Comparison of ENCODE assay signal across 8 mouse cellular contexts in the genomic region with DNA sequence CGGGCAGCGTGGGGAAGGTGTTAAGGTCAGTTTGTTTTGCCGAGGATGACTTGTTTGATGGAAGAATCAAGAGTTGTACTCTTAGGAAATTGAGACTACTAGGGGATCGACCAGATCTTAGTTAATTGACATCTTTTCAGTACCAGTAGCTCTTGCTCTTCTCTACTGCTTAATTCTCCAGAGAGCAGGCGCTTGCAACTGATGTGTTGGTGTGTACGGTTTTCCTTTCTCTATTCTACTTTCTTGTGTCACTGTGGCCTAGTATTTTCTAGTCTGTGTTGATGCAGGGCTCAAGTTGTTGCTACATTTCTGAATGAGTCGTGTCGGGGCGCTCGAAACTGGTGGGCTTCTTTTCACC. TPM values are rescaled to one million over a fixed set of nuclear protein-coding genes. Genes with fewer than 3 reads are reported as not detected.
DNase-seq lines count a peak whose midpoint lies in the region; ATAC-seq and TF ChIP-seq lines count a peak whose summit lies in the region.

No protein-coding gene starts in this region.

- no peaks in the 10 kb centered on the region for H3K27me3 ChIP-seq in embryonic facial prominence, embryonic 12.5 days
- H3K27me3 ChIP-seq in intestine, embryonic 14.5 days (replicated peaks; ENCODE audit: control insufficient read depth, insufficient read depth, low read length): no peaks in the 10 kb centered on the region
- H3K27me3 ChIP-seq in neural tube, embryonic 12.5 days (replicated peaks): no peaks in the 10 kb centered on the region

- DNase-seq in layer of hippocampus, adult 2 months (ENCODE audit: low spot score in 2 of 2): no peak
- no peak for DNase-seq in layer of hippocampus, adult 18-20 months (ENCODE audit: low spot score in 2 of 2)
- DNase-seq in intestine, embryonic 14.5 days (ENCODE audit: low spot score): no peak
- DNase-seq in adrenal gland, adult 8-10 months: no peak
- DNase-seq in left cerebral cortex, postnatal 36 days (ENCODE audit: low spot score in 2 of 2): no peak
- no peak for DNase-seq in urinary bladder, adult 2 months (ENCODE audit: low spot score)

- ATAC-seq in embryonic facial prominence, embryonic 12.5 days (ENCODE audit: insufficient number of reproducible peaks, insufficient read depth, low FRiP score, low TSS enrichment): no peak
- ATAC-seq in intestine, embryonic 14.5 days (replicated peaks; ENCODE audit: low FRiP score, low TSS enrichment, low read depth): no peak
- ATAC-seq in neural tube, embryonic 12.5 days (ENCODE audit: low FRiP score, low read depth): no peak

- intact Hi-C loops in left cerebral cortex, postnatal 36 days (cut with DNase I): loop anchor here (10.0 kb wide), 1 partner anchor 84 kb away; no protein-coding TSS in a partner anchor

- H3K36me3 ChIP-seq in embryonic facial prominence, embryonic 12.5 days: no peaks in the 10 kb centered on the region
- no peaks in the 10 kb centered on the region for H3K36me3 ChIP-seq in intestine, embryonic 14.5 days (ENCODE audit: control insufficient read depth, insufficient read depth, low read length)
- no peaks in the 10 kb centered on the region for H3K36me3 ChIP-seq in neural tube, embryonic 12.5 days

- H3K4me2 ChIP-seq in embryonic facial prominence, embryonic 12.5 days (replicated peaks): peak overlapping the region; percentile 72
- H3K4me2 ChIP-seq in intestine, embryonic 14.5 days (ENCODE audit: low read length): peak overlapping the region; percentile 83
- peak overlapping the region; percentile 78 for H3K4me2 ChIP-seq in neural tube, embryonic 12.5 days (replicated peaks)

- H3K4me3 ChIP-seq in layer of hippocampus, adult 2 months: peak overlapping the region; percentile 88
- peak overlapping the region; percentile 96 for H3K4me3 ChIP-seq in embryonic facial prominence, embryonic 12.5 days
- H3K4me3 ChIP-seq in intestine, embryonic 14.5 days (ENCODE audit: low read depth, low read length): peak overlapping the region; percentile 100
- H3K4me3 ChIP-seq in neural tube, embryonic 12.5 days: peak overlapping the region; percentile 83

- WGBS in embryonic facial prominence, embryonic 12.5 days: 6% methylated on average over 10 of the region's 10 CpGs
- WGBS in intestine, embryonic 14.5 days: 8% methylated on average over 10 of the region's 10 CpGs
- WGBS in neural tube, embryonic 12.5 days: 4% methylated on average over 10 of the region's 10 CpGs

- H3K27ac ChIP-seq in layer of hippocampus, adult 2 months: peak overlapping the region; percentile 99
- H3K27ac ChIP-seq in embryonic facial prominence, embryonic 12.5 days: peak overlapping the region; percentile 97; the same call in 1 of the 2 replicates
- H3K27ac ChIP-seq in intestine, embryonic 14.5 days (ENCODE audit: low read depth): peak overlapping the region; percentile 98; the same call in 1 of the 2 replicates
- H3K27ac ChIP-seq in neural tube, embryonic 12.5 days: no peak overlapping the region

- H3K4me1 ChIP-seq in embryonic facial prominence, embryonic 12.5 days: peaks cover 12% of the 10 kb centered on the region; the same call in 1 of the 2 replicates
- peaks cover 8% of the 10 kb centered on the region; the same call in 1 of the 2 replicates for H3K4me1 ChIP-seq in intestine, embryonic 14.5 days (replicated peaks; ENCODE audit: control insufficient read depth, insufficient read depth, low read length)
- peaks cover 15% of the 10 kb centered on the region; the same call in 1 of the 2 replicates for H3K4me1 ChIP-seq in neural tube, embryonic 12.5 days

- no peak for TF ChIP-seq CTCF in layer of hippocampus, adult 2 months (conservative IDR thresholded peaks at IDR 0.05)

- peak overlapping the region; percentile 91 for H3K9ac ChIP-seq in embryonic facial prominence, embryonic 12.5 days
- peak overlapping the region; percentile 94 for H3K9ac ChIP-seq in intestine, embryonic 14.5 days (ENCODE audit: low read length)
- peak overlapping the region; percentile 97 for H3K9ac ChIP-seq in neural tube, embryonic 12.5 days

- H3K9me3 ChIP-seq in embryonic facial prominence, embryonic 12.5 days: no peaks in the 10 kb centered on the region
- H3K9me3 ChIP-seq in intestine, embryonic 14.5 days (ENCODE audit: control insufficient read depth, low read length): no peaks in the 10 kb centered on the region
- H3K9me3 ChIP-seq in neural tube, embryonic 12.5 days: no peaks in the 10 kb centered on the region

RNA-seq across cellular contexts. Expression of gene Frg2f1, which starts 1.2 kb away (rescaled TPM):
- total RNA-seq in layer of hippocampus, adult 2 months (2021): 10 to 100 TPM; 25.5 to 25.7 TPM
- total RNA-seq in layer of hippocampus, adult 18-20 months (2021): 10 to 100 TPM; 24.7 to 29.7 TPM
- polyA plus RNA-seq in embryonic facial prominence, embryonic 12.5 days (2016; fragmentation: Nextera tagmentation; extraction: Ambion mirVana): 4.0 and 6.1 TPM in 2 replicates
- polyA plus RNA-seq in intestine, embryonic 14.5 days (2014; fragmentation: Nextera tagmentation; extraction: Ambion mirVana): 4.4 and 6.1 TPM in 2 replicates
- 3.2 and 4.8 TPM in 2 replicates for polyA plus RNA-seq in neural tube, embryonic 12.5 days (2016; fragmentation: Nextera tagmentation; extraction: Ambion mirVana)
- total RNA-seq in adrenal gland, adult 8-10 months (2022): 10 to 100 TPM in 1 of 4 experiments, 1 to 10 TPM in 3; 8.7 to 10.2 (median 9.2) TPM
- total RNA-seq in left cerebral cortex, postnatal 36 days (2021): 10 to 100 TPM; 21.7 to 26.1 TPM
- 5.1 and 5.8 TPM in 2 replicates for polyA plus RNA-seq in urinary bladder, adult 2 months (2012; rRNA removed)

RNA-seq across cellular contexts. Expression of gene Foxj3, which starts 3.7 kb away (rescaled TPM):
- 10 to 100 TPM; 76.7 to 80.3 TPM for total RNA-seq in layer of hippocampus, adult 2 months (2021)
- 10 to 100 TPM; 81.4 to 83.1 TPM for total RNA-seq in layer of hippocampus, adult 18-20 months (2021)
- 29.5 and 29.8 TPM in 2 replicates for polyA plus RNA-seq in embryonic facial prominence, embryonic 12.5 days (2016; fragmentation: Nextera tagmentation; extraction: Ambion mirVana)
- polyA plus RNA-seq in intestine, embryonic 14.5 days (2014; fragmentation: Nextera tagmentation; extraction: Ambion mirVana): 21.2 and 23.8 TPM in 2 replicates
- polyA plus RNA-seq in neural tube, embryonic 12.5 days (2016; fragmentation: Nextera tagmentation; extraction: Ambion mirVana): 23.2 and 25.2 TPM in 2 replicates
- total RNA-seq in adrenal gland, adult 8-10 months (2022): 10 to 100 TPM; 36.4 to 54.2 (median 52.0) TPM
- 10 to 100 TPM; 65.4 to 71.2 TPM for total RNA-seq in left cerebral cortex, postnatal 36 days (2021)
- 20.5 and 22.0 TPM in 2 replicates for polyA plus RNA-seq in urinary bladder, adult 2 months (2012; rRNA removed)

RNA-seq across cellular contexts. Expression of gene Rimkla, which starts 48.1 kb away (rescaled TPM):
- total RNA-seq in layer of hippocampus, adult 2 months (2021): 10 to 100 TPM; 13.3 to 14.1 TPM
- 10 to 100 TPM; 12.1 to 12.4 TPM for total RNA-seq in layer of hippocampus, adult 18-20 months (2021)
- polyA plus RNA-seq in embryonic facial prominence, embryonic 12.5 days (2016; fragmentation: Nextera tagmentation; extraction: Ambion mirVana): 2.3 and 2.7 TPM in 2 replicates
- polyA plus RNA-seq in intestine, embryonic 14.5 days (2014; fragmentation: Nextera tagmentation; extraction: Ambion mirVana): 1.0 and 1.4 TPM in 2 replicates
- 14.6 and 18.4 TPM in 2 replicates for polyA plus RNA-seq in neural tube, embryonic 12.5 days (2016; fragmentation: Nextera tagmentation; extraction: Ambion mirVana)
- total RNA-seq in adrenal gland, adult 8-10 months (2022): under 1 TPM; 0.29 to 0.59 (median 0.46) TPM
- total RNA-seq in left cerebral cortex, postnatal 36 days (2021): 1 to 10 TPM; 6.5 to 7.9 TPM
- 0.21 and 0.29 TPM in 2 replicates for polyA plus RNA-seq in urinary bladder, adult 2 months (2012; rRNA removed)

Comparison
In these comparisons a context has a peak if more than half of its experiments do, and no peak if none do; other contexts are left out.
1. RNA of gene Rimkla, which starts 48.1 kb away (total RNA-seq): 13.3 to 14.1 TPM in layer of hippocampus, adult 2 months, 12.1 to 12.4 TPM in layer of hippocampus, adult 18-20 months and 6.5 to 7.9 TPM in left cerebral cortex, postnatal 36 days; 0.29 to 0.59 TPM in adrenal gland, adult 8-10 months; every median in the first group is over 4 times any median in the second.
2. Peak in every context shown above with its lines, with median percentiles within 50 percentile points of each other: H3K4me3 ChIP-seq, H3K4me2 ChIP-seq and H3K9ac ChIP-seq.